Mouse (Mus musculus): Measurements from ENCODE around the gene Mlkl. TPM values are rescaled to one million over a fixed set of nuclear protein-coding genes. Genes with fewer than 3 reads are reported as not detected.

Gene Mlkl
- 9.3 and 12.1 TPM in 2 replicates for total RNA-seq (2012; rRNA removed)
- 10 to 100 TPM in 1 of 2 experiments, not detected in 1; 20.1 TPM for polyA plus RNA-seq (2012; ENCODE audit: insufficient read depth in 1 of 2, insufficient read length in 2 of 2, low read depth in 1 of 2, low replicate concordance in 2 of 2, missing spikeins in 1 of 2)

DNA sequence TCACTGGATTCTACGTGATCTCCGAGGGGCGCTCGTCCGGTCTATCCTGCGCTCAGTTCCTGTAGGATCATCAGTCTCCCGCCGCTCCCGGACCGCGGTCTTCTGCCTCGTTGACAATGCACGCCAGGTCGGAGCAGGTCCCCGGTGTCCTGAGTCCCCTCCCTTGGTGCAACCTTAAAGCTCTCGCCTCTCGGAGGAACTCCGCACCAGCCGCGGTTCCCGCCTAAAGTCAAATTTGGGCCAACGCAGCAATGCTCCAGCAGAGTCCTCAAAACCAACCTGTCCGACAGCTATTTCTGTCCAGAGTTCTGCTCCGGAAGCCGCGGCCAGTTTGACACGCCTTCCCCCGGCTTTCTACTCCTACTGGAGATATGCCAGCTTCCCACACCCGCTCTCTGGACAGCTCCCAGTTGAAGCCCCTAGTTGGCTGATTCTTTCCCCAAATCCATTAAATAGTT lies at the start of gene Mlkl:
Mlkl (minus strand) TSS at position 288 of the 458 bp plus-strand sequence.
- Histone ChIP-seq H3K36me3 (ENCODE audit: control insufficient read depth in 1 of 2, insufficient read depth in 2 of 2, low read length in 2 of 2) (peaks cover 0 to 12% of the 10 kb centered on the region in 2 experiments; a peak in 2 of 4 replicates), H3K4me3 (ENCODE audit: control insufficient read depth in 1 of 2, insufficient read depth in 1 of 2, low read depth in 2 of 2, low read length in 2 of 2) (peak within 1 kb of the TSS; percentile 74 to 79), H3K79me2 (ENCODE audit: control insufficient read depth, insufficient read depth, low read length, poor library complexity) (peaks cover 19% of the 10 kb centered on the region), H3K9ac (ENCODE audit: control insufficient read depth, low read depth, low read length, poor library complexity, severe bottlenecking) (peak within 1 kb of the TSS; percentile 81), H3K27me3 (ENCODE audit: control insufficient read depth in 1 of 2, insufficient read depth in 2 of 2, low read length in 2 of 2) (no peaks in the 10 kb centered on the region), H3K4me1 (ENCODE audit: control insufficient read depth in 1 of 2, insufficient read depth in 2 of 2, low read length in 2 of 2) (peaks cover 4 to 16% of the 10 kb centered on the region in 2 experiments; a peak in 3 of 4 replicates), H3K27ac (ENCODE audit: control insufficient read depth, low read depth, low read length) (peak within 1 kb of the TSS; percentile 83), H3K9me3 (replicated peaks; ENCODE audit: insufficient read depth, low read length) (no peaks in the 10 kb centered on the region)
- DNase-seq (ENCODE audit: low read depth, low spot score): peak; percentile 81
- no peak for TF ChIP-seq BHLHE40 (IDR thresholded peaks at IDR 0.05; ENCODE audit: borderline replicate concordance, low read depth, low read length)
- no peak for TF ChIP-seq RAD21 (IDR thresholded peaks at IDR 0.05; ENCODE audit: low read depth, low read length)
- TF ChIP-seq MAZ (IDR thresholded peaks at IDR 0.05; ENCODE audit: low read depth, low read length): 0 out of 2 replicates have a peak, but pooled peaks have one; percentile 31
- no peak for TF ChIP-seq USF2 (IDR thresholded peaks at IDR 0.05; ENCODE audit: borderline replicate concordance in 1 of 2, insufficient read depth in 1 of 2, low read depth in 1 of 2, low read length in 2 of 2)
- no peak for TF ChIP-seq EP300 (IDR thresholded peaks at IDR 0.05; ENCODE audit: low read depth in 1 of 2, low read length in 2 of 2)
- TF ChIP-seq JUND (IDR thresholded peaks at IDR 0.05; ENCODE audit: low read depth, low read length): no peak
- TF ChIP-seq POLR2A (IDR thresholded peaks at IDR 0.05; ENCODE audit: control insufficient read depth in 1 of 2, insufficient read depth in 1 of 2, low read depth in 1 of 2, low read length in 2 of 2, poor library complexity in 1 of 2): peak in 1 of 2 experiments; percentile 57; a peak in 2 of 4 replicates
- no peak for TF ChIP-seq RCOR1 (IDR thresholded peaks at IDR 0.05; ENCODE audit: low read depth, low read length)
- no peak for TF ChIP-seq ELF1 (IDR thresholded peaks at IDR 0.05; ENCODE audit: low read depth, low read length)
- no peak for TF ChIP-seq ETS1 (IDR thresholded peaks at IDR 0.05; ENCODE audit: low read depth, low read length)
- peak; percentile 68; the same call in 1 of the 2 replicates for TF ChIP-seq SIN3A (IDR thresholded peaks at IDR 0.05; ENCODE audit: low read length)
- TF ChIP-seq USF1 (IDR thresholded peaks at IDR 0.05; ENCODE audit: low read depth, low read length): no peak
- TF ChIP-seq TAL1 (IDR thresholded peaks at IDR 0.05; ENCODE audit: low read length): no peak
- no peak for TF ChIP-seq CTCF (IDR thresholded peaks at IDR 0.05 in 2 of 3, conservative IDR thresholded peaks at IDR 0.05 in 1 of 3; ENCODE audit: control insufficient read depth in 1 of 3, insufficient read depth in 1 of 3, low read depth in 2 of 3, low read length in 3 of 3, poor library complexity in 1 of 3, severe bottlenecking in 1 of 3)
- no peak for TF ChIP-seq MAFK (IDR thresholded peaks at IDR 0.05; ENCODE audit: borderline replicate concordance, low read depth, low read length)
- TF ChIP-seq ZMIZ1 (IDR thresholded peaks at IDR 0.05; ENCODE audit: low read depth, low read length): no peak
- TF ChIP-seq ZKSCAN1 (IDR thresholded peaks at IDR 0.05; ENCODE audit: low read depth, low read length): no peak
- TF ChIP-seq UBTF (IDR thresholded peaks at IDR 0.05; ENCODE audit: borderline replicate concordance, insufficient read depth, low read depth, low read length): 0 out of 2 replicates have a peak, but pooled peaks have one; percentile 63
- TF ChIP-seq E2F4 (IDR thresholded peaks at IDR 0.05; ENCODE audit: borderline replicate concordance, low read depth, low read length): no peak
- TF ChIP-seq ZC3H11A (IDR thresholded peaks at IDR 0.05; ENCODE audit: low read depth, low read length): no peak
- no peak for TF ChIP-seq GATA1 (IDR thresholded peaks at IDR 0.05; ENCODE audit: low read depth, low read length)
- TF ChIP-seq SMC3 (IDR thresholded peaks at IDR 0.05; ENCODE audit: low read depth, low read length): no peak
- no peak for TF ChIP-seq POLR2AphosphoS2 (IDR thresholded peaks at IDR 0.05; ENCODE audit: low read length)
- peak; percentile 85 for TF ChIP-seq MXI1 (IDR thresholded peaks at IDR 0.05; ENCODE audit: low read depth, low read length)
- no peak for TF ChIP-seq NRF1 (IDR thresholded peaks at IDR 0.05; ENCODE audit: insufficient read depth, low read depth, low read length, poor library complexity, severe bottlenecking)
- TF ChIP-seq POLR2AphosphoS5 (IDR thresholded peaks at IDR 0.05; ENCODE audit: borderline replicate concordance, low read depth, low read length): no peak
- TF ChIP-seq TBP (IDR thresholded peaks at IDR 0.05; ENCODE audit: low read depth, low read length): no peak; the same call in 1 of the 2 replicates
- no peak for TF ChIP-seq MAX (IDR thresholded peaks at IDR 0.05; ENCODE audit: low read length)
- TF ChIP-seq TCF12 (IDR thresholded peaks at IDR 0.05; ENCODE audit: low read depth, low read length): 0 out of 2 replicates have a peak, but pooled peaks have one; percentile 5
- no peak for TF ChIP-seq CHD2 (IDR thresholded peaks at IDR 0.05; ENCODE audit: low read length)
- TF ChIP-seq GABPA (IDR thresholded peaks at IDR 0.05; ENCODE audit: low read depth, low read length): no peak
- TF ChIP-seq NELFE (IDR thresholded peaks at IDR 0.05; ENCODE audit: low read depth, low read length): peak; percentile 37; the same call in 1 of the 2 replicates

Data from MEL (cell line).